Mouse (Mus musculus): ENCODE measurements around the gene Cstb. TPM values are rescaled to one million over a fixed set of nuclear protein-coding genes. Genes with fewer than 3 reads are reported as not detected.

Gene Cstb
- polyA plus RNA-seq, 1 experiment: 214 TPM

DNA sequence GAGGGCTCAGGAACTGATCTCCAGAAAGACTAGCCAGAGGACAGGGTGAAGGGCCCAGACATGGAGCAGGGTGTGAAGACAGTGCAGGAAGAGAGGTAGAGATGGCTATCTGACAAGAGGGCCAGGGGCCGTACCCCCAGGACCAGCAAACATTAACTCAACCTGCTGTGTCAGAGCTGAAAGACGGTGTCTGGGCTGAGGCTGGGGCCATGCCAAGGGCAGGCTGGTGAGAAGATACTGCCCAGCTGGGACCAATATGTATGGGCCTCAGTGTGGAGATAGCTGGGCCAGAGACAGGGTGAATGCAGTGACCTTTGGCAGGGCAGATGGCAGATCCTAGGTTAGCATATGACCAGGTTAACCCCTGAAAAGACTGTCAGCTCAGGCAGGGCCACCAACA, 24.3 kb upstream of the Cstb start:
- H3K4me3 ChIP-seq (ENCODE audit: low read depth, low read length): no peak overlapping the region
- no peaks in the 10 kb centered on the region for H3K9me3 ChIP-seq (replicated peaks; ENCODE audit: control insufficient read depth, insufficient read depth, low read length, poor library complexity, severe bottlenecking)
- no peak overlapping the region for H3K9ac ChIP-seq (ENCODE audit: low read depth, poor library complexity, severe bottlenecking)
- no peak overlapping the region for H3K27ac ChIP-seq (ENCODE audit: insufficient read depth, low read length)
- no peaks in the 10 kb centered on the region for H3K27me3 ChIP-seq (ENCODE audit: control insufficient read depth, insufficient read depth, low read length, poor library complexity, severe bottlenecking)
- no peaks in the 10 kb centered on the region for H3K4me1 ChIP-seq (ENCODE audit: control insufficient read depth, insufficient read depth, low read length)
- TF ChIP-seq EP300 (IDR thresholded peaks at IDR 0.05; ENCODE audit: insufficient read depth, low read depth, low read length): no peak
- no peak for TF ChIP-seq POLR2A (IDR thresholded peaks at IDR 0.05; ENCODE audit: insufficient read depth, low read length)
- TF ChIP-seq CTCF (IDR thresholded peaks at IDR 0.05; ENCODE audit: low read depth, low read length): no peak
- H3K36me3 ChIP-seq (ENCODE audit: control insufficient read depth, insufficient read depth, low read length, poor library complexity, severe bottlenecking): peaks cover 41% of the 10 kb centered on the region

DNA sequence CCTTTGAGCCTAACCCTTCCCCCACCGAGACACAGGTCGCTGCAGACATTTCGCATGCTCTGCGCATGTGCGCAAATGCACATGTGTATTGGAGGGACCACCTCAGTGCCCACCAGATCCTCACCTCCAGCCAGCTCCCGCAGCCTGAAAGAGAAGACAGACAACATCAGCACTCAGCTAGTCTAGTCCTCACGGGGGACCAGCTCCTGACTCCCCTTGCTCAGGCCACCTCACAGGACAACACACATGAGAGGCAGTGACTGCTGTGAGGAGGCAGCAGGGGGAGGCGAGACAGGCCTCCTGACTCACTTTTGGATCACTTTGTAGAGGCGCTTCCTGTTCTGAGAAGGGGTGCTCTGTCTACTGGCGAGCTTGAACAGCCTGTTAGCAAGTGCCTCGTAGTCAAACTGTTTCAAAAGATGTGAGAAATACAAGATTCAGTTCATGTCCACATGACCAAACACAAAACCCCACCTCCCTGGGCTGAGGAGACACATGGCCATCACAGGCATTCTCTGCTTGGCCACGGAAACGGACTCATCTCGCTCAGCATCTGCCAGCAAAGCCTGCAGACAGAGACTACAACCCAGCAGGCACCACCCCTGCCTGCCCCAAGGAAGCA, 23.1 kb upstream of the Cstb start:
- H3K27me3 ChIP-seq (ENCODE audit: control insufficient read depth, insufficient read depth, low read length, poor library complexity, severe bottlenecking): no peaks in the 10 kb centered on the region
- no peak for TF ChIP-seq CTCF (IDR thresholded peaks at IDR 0.05; ENCODE audit: low read depth, low read length)
- no peak for TF ChIP-seq POLR2A (IDR thresholded peaks at IDR 0.05; ENCODE audit: insufficient read depth, low read length)
- TF ChIP-seq EP300 (IDR thresholded peaks at IDR 0.05; ENCODE audit: insufficient read depth, low read depth, low read length): no peak
- H3K4me3 ChIP-seq (ENCODE audit: low read depth, low read length): no peak overlapping the region
- H3K27ac ChIP-seq (ENCODE audit: insufficient read depth, low read length): no peak overlapping the region
- H3K9ac ChIP-seq (ENCODE audit: low read depth, poor library complexity, severe bottlenecking): no peak overlapping the region
- H3K9me3 ChIP-seq (replicated peaks; ENCODE audit: control insufficient read depth, insufficient read depth, low read length, poor library complexity, severe bottlenecking): no peaks in the 10 kb centered on the region
- H3K4me1 ChIP-seq (ENCODE audit: control insufficient read depth, insufficient read depth, low read length): no peaks in the 10 kb centered on the region
- peaks cover 47% of the 10 kb centered on the region for H3K36me3 ChIP-seq (ENCODE audit: control insufficient read depth, insufficient read depth, low read length, poor library complexity, severe bottlenecking)

DNA sequence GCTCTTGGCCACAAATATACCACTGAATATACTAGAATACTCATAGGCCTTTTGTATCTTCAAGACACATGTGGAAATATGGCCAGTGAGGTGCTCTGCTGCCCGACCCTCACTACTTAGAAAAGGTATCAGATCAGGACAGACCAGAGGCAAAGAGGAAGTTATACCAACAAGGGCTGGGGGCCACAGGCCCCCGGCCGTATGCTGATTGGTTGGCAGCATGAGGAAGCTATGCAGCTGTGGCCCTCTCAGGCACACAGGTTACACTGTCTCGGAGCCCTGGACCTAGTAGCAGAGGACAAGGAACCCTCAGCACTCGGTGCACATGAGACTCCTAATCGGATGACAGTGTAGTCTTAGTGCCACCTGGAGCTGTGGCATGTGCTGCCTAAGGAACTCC, 19.3 kb upstream of the Cstb start:
- H3K9me3 ChIP-seq (replicated peaks; ENCODE audit: control insufficient read depth, insufficient read depth, low read length, poor library complexity, severe bottlenecking): no peaks in the 10 kb centered on the region
- H3K36me3 ChIP-seq (ENCODE audit: control insufficient read depth, insufficient read depth, low read length, poor library complexity, severe bottlenecking): peaks cover 63% of the 10 kb centered on the region
- TF ChIP-seq EP300 (IDR thresholded peaks at IDR 0.05; ENCODE audit: insufficient read depth, low read depth, low read length) (no peak), POLR2A (IDR thresholded peaks at IDR 0.05; ENCODE audit: insufficient read depth, low read length) (no peak), CTCF (IDR thresholded peaks at IDR 0.05; ENCODE audit: low read depth, low read length) (no peak)

DNA sequence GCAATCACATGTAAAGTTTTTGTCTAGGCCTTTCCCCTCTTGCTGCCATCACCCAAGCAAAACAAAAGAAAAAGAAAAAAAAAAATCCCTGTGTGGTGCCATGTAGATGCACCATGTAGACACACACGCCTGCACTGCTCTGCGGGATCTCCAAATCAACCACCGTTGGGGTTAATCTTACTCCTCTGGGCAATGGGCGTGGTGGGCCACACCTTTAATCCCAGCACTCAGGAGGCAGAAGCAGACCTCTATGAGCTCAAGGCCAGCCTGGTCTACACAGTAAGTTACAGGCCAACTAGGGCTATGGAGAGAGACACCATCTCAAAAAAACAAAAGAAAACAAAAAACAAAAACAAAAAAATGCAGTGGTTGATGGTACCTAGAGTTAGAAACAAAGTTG, 18.3 kb upstream of the Cstb start:
- H3K27me3 ChIP-seq (ENCODE audit: control insufficient read depth, insufficient read depth, low read length, poor library complexity, severe bottlenecking): no peaks in the 10 kb centered on the region
- TF ChIP-seq CTCF (IDR thresholded peaks at IDR 0.05; ENCODE audit: low read depth, low read length) (no peak), EP300 (IDR thresholded peaks at IDR 0.05; ENCODE audit: insufficient read depth, low read depth, low read length) (no peak), POLR2A (IDR thresholded peaks at IDR 0.05; ENCODE audit: insufficient read depth, low read length) (no peak)
- H3K9me3 ChIP-seq (replicated peaks; ENCODE audit: control insufficient read depth, insufficient read depth, low read length, poor library complexity, severe bottlenecking): no peaks in the 10 kb centered on the region
- H3K4me1 ChIP-seq (ENCODE audit: control insufficient read depth, insufficient read depth, low read length): no peaks in the 10 kb centered on the region
- H3K9ac ChIP-seq (ENCODE audit: low read depth, poor library complexity, severe bottlenecking): no peak overlapping the region
- no peak overlapping the region for H3K27ac ChIP-seq (ENCODE audit: insufficient read depth, low read length)
- peaks cover 56% of the 10 kb centered on the region for H3K36me3 ChIP-seq (ENCODE audit: control insufficient read depth, insufficient read depth, low read length, poor library complexity, severe bottlenecking)
- H3K4me3 ChIP-seq (ENCODE audit: low read depth, low read length): no peak overlapping the region

More for the DNA sequence above, 19.3 kb upstream of the Cstb start:
- H3K4me1 ChIP-seq (ENCODE audit: control insufficient read depth, insufficient read depth, low read length): no peaks in the 10 kb centered on the region
- no peak overlapping the region for H3K9ac ChIP-seq (ENCODE audit: low read depth, poor library complexity, severe bottlenecking)
- H3K4me3 ChIP-seq (ENCODE audit: low read depth, low read length): no peak overlapping the region
- H3K27ac ChIP-seq (ENCODE audit: insufficient read depth, low read length): no peak overlapping the region
- H3K27me3 ChIP-seq (ENCODE audit: control insufficient read depth, insufficient read depth, low read length, poor library complexity, severe bottlenecking): no peaks in the 10 kb centered on the region

DNA sequence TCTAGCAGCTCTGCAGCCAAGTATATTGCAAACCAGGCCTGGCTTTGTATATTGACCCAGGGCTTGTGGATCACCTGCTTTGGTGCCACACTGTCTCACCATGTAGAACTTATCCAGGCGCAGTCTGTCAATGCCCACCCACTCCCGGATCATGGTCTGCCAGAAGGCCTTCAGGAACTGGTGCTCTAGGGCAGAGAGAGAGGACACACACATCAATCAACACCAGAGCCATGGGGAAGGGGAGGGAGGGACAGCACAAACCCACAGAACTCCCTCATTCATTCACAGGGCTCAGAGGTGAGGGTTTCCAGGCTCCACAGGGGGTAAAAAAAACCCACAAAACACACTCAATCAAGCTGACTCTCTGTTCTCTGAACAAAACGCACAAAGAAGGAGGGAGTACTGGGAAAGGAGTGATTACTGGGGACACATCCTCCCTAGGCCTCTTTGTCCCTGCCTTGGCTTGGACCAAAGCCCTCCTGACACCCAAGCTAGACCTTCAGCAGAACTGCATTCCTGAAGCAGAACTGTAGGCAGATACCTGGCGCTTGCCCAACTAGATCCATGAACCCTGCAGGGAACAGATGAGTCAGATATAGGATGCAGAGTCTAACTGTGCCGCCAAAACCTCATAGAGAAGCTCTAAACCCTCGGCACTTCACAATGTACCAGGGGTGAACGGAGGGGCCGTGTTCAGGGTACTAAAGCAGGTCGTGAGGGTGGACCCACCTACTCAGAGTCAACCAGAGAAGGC, 16.3 kb upstream of the Cstb start:
- no peaks in the 10 kb centered on the region for H3K4me1 ChIP-seq (ENCODE audit: control insufficient read depth, insufficient read depth, low read length)
- no peak overlapping the region for H3K27ac ChIP-seq (ENCODE audit: insufficient read depth, low read length)
- H3K9me3 ChIP-seq (replicated peaks; ENCODE audit: control insufficient read depth, insufficient read depth, low read length, poor library complexity, severe bottlenecking): no peaks in the 10 kb centered on the region
- no peaks in the 10 kb centered on the region for H3K27me3 ChIP-seq (ENCODE audit: control insufficient read depth, insufficient read depth, low read length, poor library complexity, severe bottlenecking)
- no peak for TF ChIP-seq EP300 (IDR thresholded peaks at IDR 0.05; ENCODE audit: insufficient read depth, low read depth, low read length)
- no peak for TF ChIP-seq POLR2A (IDR thresholded peaks at IDR 0.05; ENCODE audit: insufficient read depth, low read length)
- no peak for TF ChIP-seq CTCF (IDR thresholded peaks at IDR 0.05; ENCODE audit: low read depth, low read length)
- peaks cover 39% of the 10 kb centered on the region for H3K36me3 ChIP-seq (ENCODE audit: control insufficient read depth, insufficient read depth, low read length, poor library complexity, severe bottlenecking)
- H3K4me3 ChIP-seq (ENCODE audit: low read depth, low read length): no peak overlapping the region
- no peak overlapping the region for H3K9ac ChIP-seq (ENCODE audit: low read depth, poor library complexity, severe bottlenecking)

DNA sequence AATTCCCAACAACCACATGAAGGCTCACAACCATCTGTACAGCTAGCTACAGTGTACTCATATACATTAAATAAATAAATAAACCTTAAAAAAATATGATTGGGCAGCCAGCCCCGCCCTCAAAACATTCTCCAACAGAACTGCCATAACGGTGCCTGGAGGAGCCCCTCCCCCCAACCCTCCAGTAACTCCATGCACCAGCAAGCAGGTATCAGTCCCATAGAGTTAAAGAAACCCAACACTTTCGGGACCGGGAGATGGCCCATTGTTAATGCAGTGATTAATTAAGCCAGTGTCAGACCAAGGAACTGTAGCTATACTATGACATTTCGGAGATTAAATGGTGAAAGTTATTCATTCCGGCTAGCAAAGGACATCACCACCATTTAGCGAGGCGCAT, 13.6 kb upstream of the Cstb start:
- no peak for TF ChIP-seq EP300 (IDR thresholded peaks at IDR 0.05; ENCODE audit: insufficient read depth, low read depth, low read length)
- TF ChIP-seq CTCF (IDR thresholded peaks at IDR 0.05; ENCODE audit: low read depth, low read length): no peak
- no peak for TF ChIP-seq POLR2A (IDR thresholded peaks at IDR 0.05; ENCODE audit: insufficient read depth, low read length)
- Histone ChIP-seq H3K9ac (ENCODE audit: low read depth, poor library complexity, severe bottlenecking) (peak overlapping the region; percentile 58), H3K36me3 (ENCODE audit: control insufficient read depth, insufficient read depth, low read length, poor library complexity, severe bottlenecking) (peaks cover 18% of the 10 kb centered on the region), H3K4me1 (ENCODE audit: control insufficient read depth, insufficient read depth, low read length) (no peaks in the 10 kb centered on the region), H3K27ac (ENCODE audit: insufficient read depth, low read length) (no peak overlapping the region), H3K27me3 (ENCODE audit: control insufficient read depth, insufficient read depth, low read length, poor library complexity, severe bottlenecking) (no peaks in the 10 kb centered on the region), H3K9me3 (replicated peaks; ENCODE audit: control insufficient read depth, insufficient read depth, low read length, poor library complexity, severe bottlenecking) (no peaks in the 10 kb centered on the region), H3K4me3 (ENCODE audit: low read depth, low read length) (peak overlapping the region; percentile 75)
